Mouse (Mus musculus) bone marrow, adult 2 months (tissue): Measurements from ENCODE around the gene Khnyn.

Source experiments
- CTCF ChIP-seq: fragments of 200-500 bp; IDR thresholded peaks from 2 replicates; pipeline ENCODE4 v1.5.1; 2011; ENCODE audit warnings: low read length, control low read depth; ENCODE audit not compliant: control insufficient read depth, insufficient read depth
- POLR2A ChIP-seq: fragments of 200-500 bp; IDR thresholded peaks from 2 replicates; pipeline ENCODE4 v1.6.1; 2011; ENCODE audit warnings: low read depth, mild to moderate bottlenecking, control low read depth, low read length, borderline replicate concordance; ENCODE audit not compliant: control insufficient read depth

DNA sequence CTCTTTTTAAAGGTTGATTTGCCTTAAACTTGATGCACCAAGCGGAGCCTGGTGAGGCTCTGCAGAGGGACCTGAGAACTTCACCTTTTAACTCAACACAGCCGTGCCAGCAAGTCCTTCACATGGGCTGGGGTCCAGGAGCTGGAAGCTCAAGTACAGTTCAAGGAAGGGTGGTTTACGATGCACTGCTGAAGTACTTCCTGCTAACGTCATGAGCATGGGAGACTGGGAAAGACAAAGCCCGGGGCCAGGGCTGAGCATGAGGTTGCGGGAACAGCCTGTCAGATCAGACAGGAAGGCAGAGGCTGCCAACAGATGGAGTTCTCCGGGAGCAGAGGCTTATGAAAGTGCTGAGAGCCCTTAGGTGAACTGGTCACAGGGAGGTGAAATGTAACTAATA is 48.8 kb downstream of the Khnyn start:
- TF ChIP-seq POLR2A (no peak), CTCF (no peak)
